Mouse (Mus musculus) testis, adult 2 months (tissue): ENCODE data around the gene Zmiz1. TPM values are rescaled to one million over a fixed set of nuclear protein-coding genes. Genes with fewer than 3 reads are reported as not detected.

ENCODE experiments used
- H3K27ac ChIP-seq: fragments of 200-500 bp; 2 replicates; pipeline ENCODE4 v1.5.1; 2012; ENCODE audit warnings: low read depth, low read length; ENCODE audit not compliant: control insufficient read depth, insufficient read depth
- H3K27me3 ChIP-seq: fragments of 200-500 bp; 2 replicates; pipeline ENCODE4 v1.6.1; 2012; ENCODE audit warnings: mild to moderate bottlenecking, low read length, moderate library complexity; ENCODE audit not compliant: control insufficient read depth, insufficient read depth
- H3K36me3 ChIP-seq: fragments of 200-500 bp; 2 replicates; pipeline ENCODE4 v1.6.1; 2012; ENCODE audit warnings: mild to moderate bottlenecking, low read length; ENCODE audit not compliant: control insufficient read depth, insufficient read depth
- H3K4me1 ChIP-seq: fragments of 200-500 bp; 2 replicates; pipeline ENCODE4 v1.6.1; 2012; ENCODE audit warnings: low read length; ENCODE audit not compliant: control insufficient read depth, insufficient read depth
- H3K4me3 ChIP-seq: fragments of 200-500 bp; 2 replicates; pipeline ENCODE4 v1.5.1; 2012; ENCODE audit warnings: low read depth, mild to moderate bottlenecking, low read length, moderate library complexity, mixed read lengths; ENCODE audit not compliant: control insufficient read depth
- CTCF ChIP-seq: fragments of 200-500 bp; IDR thresholded peaks from 2 replicates; pipeline ENCODE4 v1.5.1; 2012; ENCODE audit warnings: low read depth, mild to moderate bottlenecking, inconsistent platforms, low read length, moderate library complexity; ENCODE audit not compliant: control insufficient read depth, insufficient read depth, insufficient replicate concordance
- POLR2A ChIP-seq: fragments of 200-500 bp; IDR thresholded peaks from 2 replicates; pipeline ENCODE4 v1.6.1; 2012; ENCODE audit warnings: low read depth, mild to moderate bottlenecking, inconsistent platforms, low read length, moderate library complexity; ENCODE audit not compliant: control insufficient read depth
- polyA plus RNA-seq: library from polyadenylated mRNA; depleted of rRNA; stranded (reverse); fragments of >200 nt; gene quantifications from 2 replicates; pipeline ENCODE4 v1.2.3, GENCODE M21; 2012

The Zmiz1 gene
- polyA plus RNA-seq, 1 experiment, result 9.1 TPM

GRCm38 (mm10) chr14:25524884-25525283 is 65.9 kb downstream of the Zmiz1 start:
- no peaks in the 10 kb centered on the region for H3K27me3 ChIP-seq
- H3K4me3 ChIP-seq, result no peak overlapping the region
- no peaks in the 10 kb centered on the region for H3K36me3 ChIP-seq
- TF ChIP-seq POLR2A (no peak), CTCF (no peak)
- H3K27ac ChIP-seq, result no peak overlapping the region
- peaks cover 2% of the 10 kb centered on the region; the same call in 1 of the 2 replicates for H3K4me1 ChIP-seq

DNA sequence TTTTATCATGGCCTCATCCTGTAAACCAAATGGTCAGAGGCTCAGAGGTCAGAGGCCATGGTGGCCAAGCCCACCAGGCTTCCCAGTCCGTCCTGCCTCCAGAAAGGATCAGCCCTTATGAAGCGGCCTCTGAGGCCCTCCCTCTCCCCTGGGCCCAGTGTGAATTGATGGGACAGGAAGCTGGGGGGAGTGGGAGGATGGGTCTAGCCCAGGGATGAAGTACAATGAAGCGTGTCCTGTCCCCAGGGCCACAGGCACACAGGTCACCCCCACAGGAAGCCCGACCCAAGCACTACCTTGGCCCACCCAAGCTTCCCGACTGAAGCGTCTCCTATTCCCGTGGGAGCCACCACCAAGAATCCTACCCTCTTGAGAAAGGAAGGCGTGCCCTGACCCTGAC is 66.7 kb downstream of the Zmiz1 start:
- TF ChIP-seq POLR2A (no peak), CTCF (no peak)
- Histone ChIP-seq H3K36me3 (no peaks in the 10 kb centered on the region), H3K4me1 (peaks cover 2% of the 10 kb centered on the region; the same call in 1 of the 2 replicates), H3K4me3 (no peak overlapping the region), H3K27ac (no peak overlapping the region), H3K27me3 (no peaks in the 10 kb centered on the region)

DNA sequence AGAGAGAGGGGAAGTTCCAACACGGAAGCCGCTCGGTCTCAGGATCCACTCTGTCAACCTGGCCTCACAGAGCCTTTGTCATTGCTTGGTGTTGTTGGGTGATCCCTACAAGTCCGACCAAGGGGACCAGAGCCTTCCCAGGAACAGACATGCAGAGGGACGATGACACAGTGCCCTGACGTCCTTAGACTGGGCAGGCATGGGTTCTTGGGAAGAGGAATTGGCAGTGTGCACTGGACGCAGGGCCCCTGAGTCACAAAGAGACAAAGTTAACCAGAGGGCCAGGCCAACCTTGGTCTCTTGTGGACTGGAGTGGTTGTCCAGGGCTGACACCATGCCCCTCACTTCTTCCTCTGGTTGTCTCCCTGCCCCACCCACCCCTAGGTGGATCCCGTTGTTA is 67.9 kb downstream of the Zmiz1 start:
- no peak overlapping the region for H3K27ac ChIP-seq
- no peak for TF ChIP-seq POLR2A
- TF ChIP-seq CTCF, result no peak
- peaks cover 2% of the 10 kb centered on the region; the same call in 1 of the 2 replicates for H3K4me1 ChIP-seq
- no peak overlapping the region for H3K4me3 ChIP-seq
- H3K27me3 ChIP-seq, result no peaks in the 10 kb centered on the region
- no peaks in the 10 kb centered on the region for H3K36me3 ChIP-seq

GRCm38 (mm10) chr14:25527321-25527720 is 68.3 kb downstream of the Zmiz1 start:
- Histone ChIP-seq H3K27ac (no peak overlapping the region), H3K27me3 (no peaks in the 10 kb centered on the region), H3K4me3 (no peak overlapping the region), H3K36me3 (no peaks in the 10 kb centered on the region), H3K4me1 (peaks cover 2% of the 10 kb centered on the region; the same call in 1 of the 2 replicates)
- TF ChIP-seq CTCF (no peak), POLR2A (no peak)

GRCm38 (mm10) chr14:25530342-25530741 is 71.4 kb downstream of the Zmiz1 start:
- Histone ChIP-seq H3K27me3 (no peaks in the 10 kb centered on the region), H3K4me3 (no peak overlapping the region), H3K36me3 (no peaks in the 10 kb centered on the region), H3K4me1 (peaks cover 2% of the 10 kb centered on the region; the same call in 1 of the 2 replicates), H3K27ac (no peak overlapping the region)
- TF ChIP-seq POLR2A (no peak), CTCF (no peak)

GRCm38 (mm10) chr14:25530815-25531214 is 71.8 kb downstream of the Zmiz1 start:
- no peak for TF ChIP-seq CTCF
- no peak for TF ChIP-seq POLR2A
- H3K27me3 ChIP-seq, result no peaks in the 10 kb centered on the region
- no peak overlapping the region for H3K27ac ChIP-seq
- H3K36me3 ChIP-seq, result no peaks in the 10 kb centered on the region
- H3K4me1 ChIP-seq, result peaks cover 2% of the 10 kb centered on the region; the same call in 1 of the 2 replicates
- H3K4me3 ChIP-seq, result no peak overlapping the region

- Histone ChIP-seq H3K4me1 (peaks cover 2% of the 10 kb centered on the region; the same call in 1 of the 2 replicates), H3K36me3 (no peaks in the 10 kb centered on the region), H3K4me3 (no peak overlapping the region), H3K27ac (no peak overlapping the region), H3K27me3 (no peaks in the 10 kb centered on the region)
- TF ChIP-seq POLR2A, result no peak
- TF ChIP-seq CTCF, result no peak
Observed at GRCm38 (mm10) chr14:25533010-25533409, 74.0 kb downstream of the Zmiz1 start.

DNA sequence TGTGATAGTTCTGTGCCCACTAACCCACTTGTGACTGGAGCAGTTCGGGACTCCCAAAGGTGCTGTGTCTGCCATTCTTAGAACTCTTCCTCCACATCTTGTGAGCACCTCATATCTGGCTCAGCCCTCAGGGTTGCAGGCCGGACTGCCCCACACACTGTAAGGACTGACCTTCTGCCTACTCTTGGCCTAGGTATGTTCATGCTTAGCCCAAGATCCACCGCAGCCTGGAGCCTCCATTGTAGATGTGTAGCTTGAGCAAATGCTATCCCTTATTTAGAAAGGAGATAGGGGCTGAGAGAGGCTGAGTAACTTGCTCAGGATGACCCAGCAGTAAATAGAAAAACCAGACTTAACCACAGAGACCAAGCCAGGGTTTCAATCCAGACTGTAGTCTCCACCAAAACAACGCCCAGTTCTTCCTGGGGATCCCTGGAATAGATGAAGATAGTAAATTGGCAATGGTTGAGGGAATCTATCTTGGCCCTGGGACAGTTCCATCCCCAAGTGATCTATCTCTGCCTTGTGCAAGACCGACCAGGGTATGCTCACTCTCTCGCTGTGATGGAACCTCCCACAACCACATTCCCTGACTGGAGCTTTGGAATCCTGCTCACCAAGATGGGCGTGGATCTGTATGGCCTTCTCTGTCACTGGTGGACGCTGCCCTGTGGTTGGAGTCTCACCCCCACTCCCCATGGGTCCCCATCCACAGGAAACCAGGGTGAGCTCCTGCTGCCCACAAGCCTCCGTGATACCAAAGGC is 74.8 kb downstream of the Zmiz1 start:
- Histone ChIP-seq H3K27ac (no peak overlapping the region), H3K4me1 (peaks cover 2% of the 10 kb centered on the region; the same call in 1 of the 2 replicates), H3K4me3 (no peak overlapping the region), H3K36me3 (no peaks in the 10 kb centered on the region), H3K27me3 (no peaks in the 10 kb centered on the region)
- TF ChIP-seq POLR2A (no peak), CTCF (no peak)
